Mouse (Mus musculus) lung, adult 2 months (tissue): Measurements from ENCODE around the gene Ublcp1.

ENCODE experiments used
- CTCF ChIP-seq: fragments of 200-500 bp; IDR thresholded peaks from 2 replicates; pipeline ENCODE4 v1.5.1; 2011; ENCODE audit warnings: mild to moderate bottlenecking, low read length, control low read depth; ENCODE audit not compliant: insufficient read depth
- POLR2A ChIP-seq: fragments of 200-500 bp; IDR thresholded peaks from 2 replicates; pipeline ENCODE4 v1.6.1; 2011; ENCODE audit warnings: low read depth, mild to moderate bottlenecking, control low read depth, low read length, borderline replicate concordance; ENCODE audit errors: extremely low read depth

DNA sequence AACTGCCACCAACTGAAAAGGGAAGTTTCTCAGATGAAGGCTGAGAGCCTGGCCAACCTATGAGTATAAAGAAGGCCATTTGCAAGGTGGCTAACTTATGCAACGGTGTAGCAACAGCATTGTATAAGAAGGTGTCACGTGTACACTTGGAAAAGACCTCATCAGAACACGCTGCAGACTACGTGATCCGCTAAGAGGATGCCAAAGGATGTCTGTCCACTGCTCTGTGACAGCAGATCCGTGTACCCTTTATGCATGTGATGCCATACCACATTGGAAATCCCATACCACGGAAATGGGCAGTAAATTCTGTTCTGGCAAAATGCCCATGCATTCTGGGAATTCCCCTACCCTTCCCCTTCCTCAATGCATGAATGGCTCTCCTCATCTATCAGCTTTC lies 33.8 kb upstream of the Ublcp1 start:
- TF ChIP-seq POLR2A = no peak
- TF ChIP-seq CTCF = no peak
